Mouse (Mus musculus): ENCODE measurements around the gene Rbm12. TPM values are rescaled to one million over a fixed set of nuclear protein-coding genes. Genes with fewer than 3 reads are reported as not detected.

The Rbm12 gene
- total RNA-seq, 2 experiments from 2014 or later: 21.9 to 29.4 TPM

DNA sequence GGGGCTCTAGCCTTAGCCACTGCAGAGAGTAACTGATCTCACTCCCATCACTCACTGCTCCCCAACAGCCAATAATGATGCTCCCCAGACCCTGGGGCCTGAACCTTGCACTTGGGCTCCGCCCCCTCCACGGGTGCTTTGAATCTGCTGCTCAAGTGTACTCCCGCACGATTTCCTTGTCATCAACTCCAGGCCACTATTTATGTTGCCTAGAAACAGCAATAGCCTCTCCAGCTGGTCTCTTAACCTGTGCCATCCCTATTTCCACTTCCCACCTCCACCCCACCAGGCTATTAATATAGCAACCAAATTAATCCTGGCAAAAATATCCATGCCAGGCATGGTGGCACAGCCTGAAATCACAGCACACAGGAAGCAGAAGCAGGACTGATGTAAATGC lies 32.1 kb downstream of the Rbm12 start:
- DNase-seq: no peak

DNA sequence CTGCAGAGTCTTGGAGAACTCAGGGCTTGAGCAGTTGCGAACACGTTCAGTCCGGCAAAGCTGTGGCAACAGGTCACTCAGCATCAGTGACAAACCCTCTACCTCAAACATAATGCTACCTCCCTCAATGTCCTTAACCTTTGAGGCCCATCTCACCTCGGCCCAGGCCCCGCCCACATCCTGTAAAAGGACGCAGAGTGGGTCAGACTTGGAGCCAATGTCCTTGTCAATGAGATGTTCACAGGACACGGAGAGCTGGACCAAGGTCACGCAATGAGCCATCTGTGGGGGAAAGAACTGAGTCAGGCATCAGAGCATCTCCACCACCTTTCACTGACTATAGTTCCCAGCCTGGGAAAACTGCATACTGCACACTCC lies 32.6 kb downstream of the Rbm12 start:
- peak; percentile 71 to 83 for DNase-seq

DNA sequence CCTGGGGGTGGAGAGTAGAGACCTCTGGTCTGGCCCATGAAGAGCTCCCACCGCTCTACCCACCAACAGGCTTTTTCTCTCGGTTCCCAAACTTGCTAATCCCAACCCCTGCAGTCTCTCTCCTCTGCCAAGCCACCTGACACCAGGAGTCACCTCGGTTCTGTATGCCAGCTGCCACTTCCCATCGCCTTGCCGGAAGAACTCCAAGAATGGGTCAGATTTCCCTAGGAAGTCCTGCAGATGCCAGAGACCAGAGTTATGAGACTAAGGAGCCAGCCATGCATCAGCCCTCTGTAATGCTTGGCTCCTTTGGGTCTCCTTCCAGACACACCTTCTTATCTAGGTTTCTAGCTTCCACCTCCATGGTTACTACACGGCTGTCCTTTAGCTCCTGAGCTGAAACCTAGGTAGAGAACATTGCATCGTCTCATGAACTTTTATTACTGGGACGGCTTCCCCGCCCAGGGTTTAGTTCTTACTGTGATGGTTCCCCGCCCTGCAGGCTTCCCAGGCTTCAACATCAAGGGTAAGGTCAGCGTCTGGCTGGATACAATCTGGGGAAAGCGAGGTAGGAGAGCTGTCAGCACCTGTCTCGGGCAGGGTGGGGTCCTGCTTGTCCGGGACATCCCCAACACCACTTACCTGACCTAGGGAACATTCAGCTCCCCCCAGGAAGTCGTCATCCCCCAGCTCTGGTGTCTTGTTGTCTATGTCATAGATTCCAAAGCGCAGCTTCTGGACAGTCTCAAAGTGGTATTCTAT lies 33.2 kb downstream of the Rbm12 start:
- no peak for DNase-seq

DNA sequence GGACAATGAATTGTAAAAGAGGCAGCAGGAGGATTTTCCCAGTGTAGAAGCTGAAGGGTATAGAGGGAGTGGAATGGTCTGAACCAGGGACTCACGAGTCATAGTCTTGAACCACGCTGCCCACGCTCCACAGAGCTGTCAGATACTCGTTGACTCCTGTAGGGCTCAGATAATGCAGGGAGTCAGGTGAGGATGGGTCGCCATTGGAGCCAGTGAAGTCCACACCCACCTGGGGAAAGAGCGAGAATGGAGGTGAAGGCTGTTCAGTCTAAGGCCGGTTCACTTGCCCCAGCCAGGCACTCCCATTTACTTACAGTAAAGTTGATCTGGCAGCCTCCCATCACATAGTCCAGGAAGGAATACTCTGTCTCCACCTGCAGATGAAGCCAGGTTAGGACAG lies 34.3 kb downstream of the Rbm12 start:
- DNase-seq: no peak

DNA sequence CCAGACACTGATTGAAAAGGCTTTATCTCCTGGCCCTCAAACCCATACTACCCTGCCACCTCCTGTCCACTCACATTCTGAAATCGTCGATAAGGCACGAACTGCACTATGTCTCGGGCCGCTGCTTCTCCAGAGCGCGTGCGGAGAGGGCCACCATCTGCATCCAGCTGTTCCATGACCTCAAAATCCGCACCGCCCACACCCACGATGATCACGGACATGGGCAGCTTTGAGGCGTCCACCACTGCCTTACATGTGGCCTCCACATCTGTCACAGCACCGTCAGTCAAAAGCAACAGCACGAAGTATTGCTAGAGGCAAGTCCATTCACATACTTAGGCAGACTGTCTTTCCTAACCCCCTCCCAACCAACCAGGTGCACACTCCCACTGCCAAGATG lies 38.1 kb downstream of the Rbm12 start:
- DNase-seq: no peak

DNA sequence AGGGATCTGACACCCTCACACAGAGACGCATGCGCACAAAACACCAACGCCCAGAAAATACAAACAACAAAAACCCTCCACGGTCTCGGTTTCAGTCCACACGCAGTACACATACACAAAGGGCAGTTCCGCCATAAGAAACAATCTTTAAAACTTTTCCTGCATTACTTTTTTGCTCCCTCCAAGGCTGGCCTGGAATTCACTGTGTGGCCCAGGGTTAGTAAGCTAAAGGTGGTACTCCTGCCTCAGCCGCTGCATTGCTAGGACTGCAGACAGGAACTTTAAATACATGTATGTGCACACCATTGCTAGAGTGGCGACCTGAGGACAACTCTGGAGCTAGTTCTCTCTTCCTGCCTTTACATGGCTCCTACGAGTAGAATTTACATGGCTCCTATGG lies 40.5 kb downstream of the Rbm12 start:
- no peak for DNase-seq

DNA sequence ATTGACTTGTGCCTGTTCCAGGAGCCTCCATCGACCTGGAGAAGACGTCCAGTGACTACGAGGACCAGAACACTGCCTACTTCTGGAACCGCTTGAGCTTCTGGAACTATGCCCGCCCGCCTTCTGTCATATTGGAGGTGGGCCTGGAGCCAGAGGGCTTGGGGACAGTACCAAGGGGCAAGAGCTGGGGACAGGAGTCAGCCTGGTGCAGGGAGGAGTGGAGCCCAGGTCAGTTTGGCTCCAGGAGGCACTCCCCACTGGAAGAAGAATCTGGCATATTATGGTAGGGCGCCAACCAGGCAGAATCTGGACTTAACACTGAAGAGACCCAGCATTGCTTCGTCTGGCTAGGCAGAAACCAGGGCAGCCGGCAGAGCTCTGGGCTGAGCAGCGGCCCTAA lies 43.9 kb downstream of the Rbm12 start:
- no peak for DNase-seq

DNA sequence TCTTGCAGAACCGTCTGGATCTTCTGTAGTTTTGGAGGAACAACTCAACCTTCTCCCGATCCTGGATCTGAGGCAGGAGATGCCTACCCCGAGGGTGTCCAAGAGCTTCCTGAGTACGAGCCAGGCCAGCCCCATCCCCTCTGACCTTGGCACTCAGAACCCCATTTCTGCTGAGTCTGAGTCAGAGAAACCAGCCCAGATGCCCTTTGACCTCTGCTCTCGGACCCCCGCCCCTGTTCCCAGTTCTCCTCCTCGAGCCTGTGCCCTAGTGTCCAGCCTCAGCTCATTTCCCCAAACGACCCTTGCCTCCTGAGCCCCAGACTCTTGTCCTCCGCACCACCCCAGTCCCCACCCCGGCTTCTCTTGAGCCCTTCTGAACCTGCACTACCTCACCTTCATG lies 45.7 kb downstream of the Rbm12 start:
- no peak for DNase-seq

DNA sequence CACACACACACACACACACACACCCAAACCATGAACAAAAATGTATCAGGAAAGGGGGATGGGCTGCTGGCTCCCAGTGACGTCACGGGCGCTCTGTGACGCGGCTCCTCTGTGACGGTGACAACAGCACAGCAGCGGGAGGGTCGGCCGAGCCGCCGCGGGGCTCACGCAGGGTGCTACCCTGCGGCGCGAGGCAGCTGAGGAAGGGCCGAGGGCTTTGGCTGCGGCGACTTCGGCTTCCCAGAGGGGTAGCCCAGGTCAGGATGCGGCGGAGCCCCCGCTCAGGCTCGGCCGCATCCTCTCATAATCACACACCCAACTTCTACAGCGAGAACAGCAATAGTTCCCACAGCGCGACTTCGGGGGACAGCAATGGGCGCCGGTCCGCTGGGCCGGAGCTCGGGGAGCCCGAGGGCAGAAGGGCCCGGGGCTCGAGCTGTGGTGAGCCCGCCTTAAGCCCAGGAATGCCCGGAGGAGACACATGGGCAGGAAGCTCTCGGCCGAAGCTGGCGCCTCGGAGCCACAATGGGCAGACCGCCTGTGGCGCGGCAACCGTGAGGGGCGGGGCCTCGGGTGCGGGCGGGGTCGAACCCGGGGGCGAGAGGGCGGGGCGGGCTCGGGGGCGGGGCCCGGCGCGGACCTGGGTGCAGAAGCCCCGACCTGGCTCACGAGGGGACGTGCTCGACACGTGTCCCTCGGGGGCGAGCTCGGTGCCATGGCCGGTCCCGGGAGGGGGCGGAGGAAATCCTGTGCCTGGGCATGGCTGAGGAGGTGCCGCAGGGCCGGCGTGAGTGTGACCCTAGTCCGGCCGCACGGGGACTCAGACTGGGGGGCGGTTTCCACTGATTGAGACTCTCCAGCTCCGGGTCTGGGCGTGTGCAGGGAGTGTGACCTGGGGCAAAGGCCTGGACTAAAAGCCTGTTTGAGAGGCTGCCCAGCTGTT lies 46.4 kb downstream of the Rbm12 start, which contains the start of gene Spag4:
Gene Spag4 (plus strand): TSS at position 77 of the 943 bp plus-strand sequence.
- DNase-seq: peak; percentile 90 to 93

DNA sequence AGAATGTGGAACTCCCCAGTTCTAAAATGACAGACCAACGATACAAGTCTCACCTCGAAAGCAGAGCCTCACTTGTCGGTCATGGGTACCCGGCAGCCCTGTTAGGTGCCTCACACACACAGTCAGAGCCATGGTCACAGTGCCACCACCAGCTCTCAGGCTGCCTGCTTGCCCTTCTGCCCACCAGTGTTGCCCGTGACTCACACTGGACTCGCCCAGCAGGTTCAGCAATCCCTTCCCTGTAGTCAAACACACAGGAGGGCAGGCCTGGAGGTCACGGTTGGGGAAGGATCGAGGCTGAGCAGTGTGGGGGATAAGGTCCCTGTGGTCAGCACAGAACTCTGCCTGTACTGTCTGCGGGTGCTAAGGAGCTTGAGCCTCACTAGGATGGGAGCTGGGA lies 59.0 kb downstream of the Rbm12 start, which contains the start of gene Fer1l4:
Gene Fer1l4 (minus strand): TSS at position 132 of the 400 bp plus-strand sequence.
- DNase-seq: no peak

DNA sequence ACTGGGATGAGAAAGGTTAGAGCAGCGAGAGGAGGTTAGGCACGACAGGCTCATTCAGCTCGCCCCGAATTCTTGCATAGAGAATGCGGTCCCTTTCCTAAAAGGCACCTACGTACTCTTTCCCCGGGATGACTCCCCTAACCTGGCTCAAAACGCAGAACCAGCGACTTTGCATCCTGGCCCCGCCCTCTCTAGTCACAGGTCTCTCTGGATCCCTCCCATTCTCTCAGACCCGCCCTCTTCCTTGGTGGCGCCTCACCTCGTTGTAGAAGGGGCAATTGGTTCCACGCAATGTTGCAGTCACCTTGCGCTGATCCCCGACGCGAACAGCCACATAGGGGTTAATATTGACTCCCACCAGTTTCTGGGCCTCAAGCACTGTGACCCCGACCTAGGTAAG lies 63.8 kb downstream of the Rbm12 start:
- DNase-seq: no peak

DNA sequence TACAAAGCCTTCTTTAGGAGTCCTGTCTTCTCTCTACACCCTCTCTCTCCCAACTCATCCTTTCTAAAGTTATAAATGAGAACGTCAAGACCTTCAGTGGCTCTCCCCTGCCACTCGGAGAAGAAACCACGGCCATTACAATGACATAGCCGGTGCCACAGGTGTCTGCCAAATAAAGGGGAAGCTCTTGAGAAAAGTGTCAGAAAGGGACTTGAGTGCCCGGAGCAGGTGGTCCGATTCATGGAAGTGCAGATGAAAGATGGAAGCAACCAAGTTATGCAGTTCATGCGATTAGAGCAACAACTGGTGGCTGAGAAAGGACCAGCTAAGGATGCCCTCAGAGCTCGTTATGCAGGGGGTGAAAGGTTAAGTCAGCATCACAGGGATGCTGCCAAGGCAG lies 68.9 kb downstream of the Rbm12 start:
- DNase-seq: no peak

Other genes starting within 250 kb of the Rbm12 start
- 100 to 1,000 TPM; 103 to 126 TPM for gene Uqcc1, start 181.7 kb downstream of the Rbm12 start, total RNA-seq (2021)
- not detected for gene Gm15557, start 171.2 kb downstream of the Rbm12 start, total RNA-seq (2021)
- under 1 TPM; 0.56 to 0.89 TPM for gene Gdf5, start 166.6 kb downstream of the Rbm12 start, total RNA-seq (2021)
- 10 to 100 TPM; 11.5 to 11.9 TPM for gene Cep250, start 155.5 kb downstream of the Rbm12 start, total RNA-seq (2021)
- gene 6430550D23Rik, start 104.0 kb downstream of the Rbm12 start, total RNA-seq (2021): 1 to 10 TPM; 1.5 to 2.8 TPM
- 100 to 1,000 TPM; 235 to 250 TPM for gene Ergic3, start 103.9 kb downstream of the Rbm12 start, total RNA-seq (2021)
- not detected for gene Fer1l4, start 59.0 kb downstream of the Rbm12 start, total RNA-seq (2021)
- gene Spag4, start 46.8 kb downstream of the Rbm12 start, total RNA-seq (2021): 1 to 10 TPM; 2.5 to 3.7 TPM
- gene Cpne1, start within 50 bp of the Rbm12 start, total RNA-seq (2021): 10 to 100 TPM; 47.5 to 55.6 TPM
- 10 to 100 TPM; 17.6 to 30.3 TPM for gene Gm28036, start 15.1 kb upstream of the Rbm12 start, total RNA-seq (2021)
- 100 to 1,000 TPM; 319 to 321 TPM for gene Romo1, start 32.1 kb upstream of the Rbm12 start, total RNA-seq (2021)
- 10 to 100 TPM; 82.1 to 90.9 TPM for gene Nfs1, start 32.2 kb upstream of the Rbm12 start, total RNA-seq (2021)
- 100 to 1,000 TPM; 334 to 392 TPM for gene Rbm39, start 68.3 kb upstream of the Rbm12 start, total RNA-seq (2021)
- 10 to 100 TPM; 31.8 to 45.5 TPM for gene Phf20, start 84.5 kb upstream of the Rbm12 start, total RNA-seq (2021)
- 1 to 10 TPM; 2.2 to 2.7 TPM for gene Cnbd2, start 200.3 kb upstream of the Rbm12 start, total RNA-seq (2021)
- gene Scand1, start 200.7 kb upstream of the Rbm12 start, total RNA-seq (2021): 100 to 1,000 TPM; 101 to 132 TPM